ENCODE assay signal across 28 mouse cellular contexts in the genomic region with DNA sequence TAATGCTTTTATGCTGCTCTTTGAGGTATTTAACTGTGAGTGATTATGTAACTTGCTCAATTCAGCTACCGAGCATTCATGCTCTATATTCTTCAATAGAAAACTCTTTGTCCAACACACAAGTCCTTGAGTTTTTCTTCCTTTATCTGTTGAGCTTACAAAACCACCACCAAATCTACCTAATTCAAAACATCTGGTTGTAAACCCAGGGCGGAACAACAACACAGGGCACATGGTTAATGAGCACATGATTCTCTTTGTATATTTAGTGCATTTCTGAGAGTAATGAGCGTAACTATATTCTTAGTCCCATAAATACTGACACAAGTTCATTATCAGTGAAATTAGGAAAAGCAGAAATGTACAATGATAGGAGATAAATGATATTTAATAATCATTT.
"Had no signal": no experiment of that assay in that cellular context is flagged by ENCODE, and none has a peak within 500 bp of the region (broad histone marks: within the 10 kb centered on the region; RNA-seq: fewer than 3 reads in every experiment).

No protein-coding gene starts in this region.

- H3K4me1 ChIP-seq: embryonic facial prominence, embryonic 12.5 days; embryonic facial prominence, embryonic 13.5 days; embryonic facial prominence, embryonic 15.5 days; forebrain, embryonic 10.5 days; forebrain, embryonic 12.5 days; forebrain, embryonic 13.5 days; forebrain, embryonic 15.5 days had no signal

- H3K27me3 ChIP-seq: embryonic facial prominence, embryonic 12.5 days; embryonic facial prominence, embryonic 13.5 days; embryonic facial prominence, embryonic 15.5 days; forebrain, embryonic 12.5 days; forebrain, embryonic 13.5 days; forebrain, embryonic 15.5 days had no signal

- ATAC-seq: forebrain, embryonic 14.5 days; forebrain, embryonic 15.5 days; forebrain, embryonic 16.5 days; forebrain, postnatal 0 days had no signal

- H3K4me2 ChIP-seq: embryonic facial prominence, embryonic 12.5 days; embryonic facial prominence, embryonic 13.5 days; embryonic facial prominence, embryonic 15.5 days; forebrain, embryonic 12.5 days; forebrain, embryonic 13.5 days; forebrain, embryonic 15.5 days had no signal

- DNase-seq: cerebellum, adult 2 months; cerebellum, adult 8-10 months; cerebellum, adult 9-10 months; cerebellum, adult 9-11 months; cerebellum, postnatal 10 days; cerebellum, postnatal 14 days; cerebellum, postnatal 25 days; cerebellum, postnatal 36 days; embryo, embryonic 11 days; forebrain, postnatal 0 days; gastrocnemius, adult 2 months; gastrocnemius, postnatal 10 days; gastrocnemius, postnatal 14 days; gastrocnemius, postnatal 25 days; gastrocnemius, postnatal 36 days; heart, adult 11 months; heart, adult 18-20 months; heart, adult 2 months had no signal

- H3K9me3 ChIP-seq: embryonic facial prominence, embryonic 12.5 days; embryonic facial prominence, embryonic 13.5 days; embryonic facial prominence, embryonic 15.5 days; forebrain, embryonic 10.5 days; forebrain, embryonic 12.5 days; forebrain, embryonic 13.5 days had no signal

- H3K27ac ChIP-seq: embryonic facial prominence, embryonic 12.5 days; embryonic facial prominence, embryonic 13.5 days; embryonic facial prominence, embryonic 15.5 days; forebrain, embryonic 10.5 days; forebrain, embryonic 12.5 days; forebrain, embryonic 13.5 days; forebrain, embryonic 15.5 days; gastrocnemius, adult 2 months; heart, adult 2 months had no signal

- H3K4me3 ChIP-seq: embryonic facial prominence, embryonic 12.5 days; embryonic facial prominence, embryonic 13.5 days; embryonic facial prominence, embryonic 15.5 days; erythroblast, embryonic 14.5 days; forebrain, embryonic 10.5 days; forebrain, embryonic 12.5 days; forebrain, embryonic 13.5 days; forebrain, embryonic 15.5 days; gastrocnemius, adult 2 months; heart, adult 2 months had no signal

- H3K9ac ChIP-seq: embryonic facial prominence, embryonic 12.5 days; embryonic facial prominence, embryonic 13.5 days; embryonic facial prominence, embryonic 15.5 days; forebrain, embryonic 12.5 days; forebrain, embryonic 13.5 days; forebrain, embryonic 15.5 days; forebrain, postnatal 0 days had no signal

- H3K36me3 ChIP-seq: embryonic facial prominence, embryonic 12.5 days; embryonic facial prominence, embryonic 13.5 days; embryonic facial prominence, embryonic 15.5 days; forebrain, embryonic 10.5 days; forebrain, embryonic 12.5 days; forebrain, embryonic 15.5 days had no signal
